Comparison of ENCODE assay signal across 16 mouse cellular contexts in the genomic region with DNA sequence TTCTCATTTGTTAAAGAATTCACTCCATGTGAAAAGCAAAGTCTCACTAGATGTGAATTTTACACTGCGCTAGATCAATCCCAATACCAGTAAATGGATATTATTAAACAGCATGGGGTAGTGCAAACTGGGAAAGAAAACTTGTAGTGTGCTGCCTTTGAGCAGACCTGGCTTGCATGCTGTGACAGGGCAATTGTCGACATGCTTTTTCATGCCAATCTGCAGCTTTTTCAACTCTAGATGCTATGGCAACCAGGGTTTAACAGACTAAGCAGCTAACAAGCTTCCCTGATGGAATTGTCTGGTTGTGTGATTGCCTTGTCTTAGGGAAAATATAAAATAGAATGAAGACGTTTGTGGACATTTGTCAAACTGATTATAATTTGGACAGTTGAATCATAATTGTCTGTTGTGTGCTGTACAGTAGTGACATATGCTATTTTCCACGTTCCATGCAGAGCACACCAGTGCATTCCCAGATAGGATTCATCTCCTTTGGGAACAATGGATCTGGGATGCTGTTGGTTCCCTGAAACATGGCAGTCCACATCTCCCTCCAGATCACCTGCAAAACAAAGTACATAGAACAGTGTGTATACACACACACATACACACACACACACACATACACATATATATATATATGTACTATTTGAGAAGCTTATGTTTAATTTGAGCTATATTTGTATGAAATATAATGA.
A peak's percentile ranks its signal among the peaks of the same experiment; 100 is the strongest.
DNase-seq lines count a peak whose midpoint lies in the region; ATAC-seq lines count a peak whose summit lies in the region.
"Had no signal": no experiment of that assay in that cellular context is flagged by ENCODE, and none has a peak within 500 bp of the region (broad histone marks: within the 10 kb centered on the region; RNA-seq: fewer than 3 reads in every experiment).

No protein-coding gene starts in this region.

- no peak overlapping the region for H3K9ac ChIP-seq in forebrain, embryonic 11.5 days (ENCODE audit: low read length)
- no peak overlapping the region for H3K9ac ChIP-seq in hindbrain, embryonic 13.5 days
- no peak overlapping the region for H3K9ac ChIP-seq in midbrain, embryonic 15.5 days
- H3K9ac ChIP-seq: embryonic facial prominence, embryonic 15.5 days; limb, embryonic 13.5 days; liver, postnatal 0 days had no signal

- ATAC-seq in forebrain, embryonic 11.5 days (replicated peaks; ENCODE audit: low FRiP score), result peak; percentile 81
- ATAC-seq in hindbrain, embryonic 13.5 days (ENCODE audit: low FRiP score), result peak; percentile 77
- ATAC-seq in midbrain, embryonic 15.5 days (replicated peaks), result peak; percentile 92
- no peak for ATAC-seq in erythroid progenitor cell, adult 5-6 weeks (replicated peaks; ENCODE audit: low FRiP score, poor library complexity, severe bottlenecking)
- ATAC-seq: liver, postnatal 0 days had no signal

- DNase-seq in layer of hippocampus, postnatal 10 days (ENCODE audit: low spot score in 2 of 2), result peak; percentile 19 to 40
- no peak for DNase-seq in layer of hippocampus, adult 11-12 months (ENCODE audit: low spot score)
- DNase-seq in forebrain, embryonic 11.5 days (ENCODE audit: low spot score), result peak; percentile 55
- DNase-seq in cerebellum, adult 11 months, result no peak
- DNase-seq in thymus, postnatal 14 days, result no peak
- DNase-seq: B cell, adult 2 months; cerebellum, adult 8-10 months; kidney, adult 9 months; liver, postnatal 0 days; right cerebral cortex, postnatal 25 days; thymus, postnatal 25 days had no signal

- no peaks in the 10 kb centered on the region for H3K36me3 ChIP-seq in forebrain, embryonic 11.5 days (ENCODE audit: control insufficient read depth, insufficient read depth, low read length)
- H3K36me3 ChIP-seq in hindbrain, embryonic 13.5 days, result no peaks in the 10 kb centered on the region
- H3K36me3 ChIP-seq in midbrain, embryonic 15.5 days (replicated peaks), result no peaks in the 10 kb centered on the region
- H3K36me3 ChIP-seq: embryonic facial prominence, embryonic 15.5 days; limb, embryonic 13.5 days had no signal

- no peak overlapping the region for H3K4me3 ChIP-seq in forebrain, embryonic 11.5 days (ENCODE audit: low read depth, low read length)
- no peak overlapping the region for H3K4me3 ChIP-seq in hindbrain, embryonic 13.5 days
- H3K4me3 ChIP-seq in midbrain, embryonic 15.5 days, result no peak overlapping the region
- H3K4me3 ChIP-seq: embryonic facial prominence, embryonic 15.5 days; limb, embryonic 13.5 days had no signal

- no peaks in the 10 kb centered on the region for H3K9me3 ChIP-seq in forebrain, embryonic 11.5 days (ENCODE audit: control insufficient read depth, low read length)
- no peaks in the 10 kb centered on the region for H3K9me3 ChIP-seq in hindbrain, embryonic 13.5 days
- no peaks in the 10 kb centered on the region for H3K9me3 ChIP-seq in midbrain, embryonic 15.5 days
- H3K9me3 ChIP-seq: embryonic facial prominence, embryonic 15.5 days; limb, embryonic 13.5 days had no signal

- WGBS in forebrain, embryonic 11.5 days, result 25% methylated on average over 4 of the region's 4 CpGs
- 27% methylated on average over 4 of the region's 4 CpGs for WGBS in hindbrain, embryonic 13.5 days
- WGBS in midbrain, embryonic 15.5 days, result 14% methylated on average over 4 of the region's 4 CpGs

- H3K4me1 ChIP-seq in forebrain, embryonic 11.5 days (replicated peaks; ENCODE audit: control insufficient read depth, insufficient read depth, low read length), result peaks cover 3% of the 10 kb centered on the region; the same call in 1 of the 2 replicates
- H3K4me1 ChIP-seq in hindbrain, embryonic 13.5 days (replicated peaks), result peaks cover 15% of the 10 kb centered on the region
- H3K4me1 ChIP-seq in midbrain, embryonic 15.5 days, result peaks cover 8% of the 10 kb centered on the region; the same call in 1 of the 2 replicates
- H3K4me1 ChIP-seq: embryonic facial prominence, embryonic 15.5 days had no signal

- H3K27me3 ChIP-seq in forebrain, embryonic 11.5 days (ENCODE audit: control insufficient read depth, insufficient read depth, low read length), result no peaks in the 10 kb centered on the region
- no peaks in the 10 kb centered on the region for H3K27me3 ChIP-seq in hindbrain, embryonic 13.5 days
- H3K27me3 ChIP-seq in midbrain, embryonic 15.5 days (replicated peaks), result no peaks in the 10 kb centered on the region
- H3K27me3 ChIP-seq: embryonic facial prominence, embryonic 15.5 days; limb, embryonic 13.5 days had no signal

- no peak overlapping the region for H3K4me2 ChIP-seq in forebrain, embryonic 11.5 days (ENCODE audit: low read depth, low read length, severe bottlenecking)
- no peak overlapping the region for H3K4me2 ChIP-seq in hindbrain, embryonic 13.5 days
- no peak overlapping the region for H3K4me2 ChIP-seq in midbrain, embryonic 15.5 days
- H3K4me2 ChIP-seq: embryonic facial prominence, embryonic 15.5 days; limb, embryonic 13.5 days had no signal

- peak overlapping the region; percentile 68 for H3K27ac ChIP-seq in forebrain, embryonic 11.5 days (ENCODE audit: low read depth, low read length)
- no peak overlapping the region for H3K27ac ChIP-seq in hindbrain, embryonic 13.5 days
- no peak overlapping the region for H3K27ac ChIP-seq in midbrain, embryonic 15.5 days
- H3K27ac ChIP-seq: embryonic facial prominence, embryonic 15.5 days; limb, embryonic 13.5 days had no signal

Comparison
In these comparisons a context has a peak if more than half of its experiments do, and no peak if none do; other contexts are left out.
1. DNase-seq: peak in layer of hippocampus, postnatal 10 days (2 of 2) and forebrain, embryonic 11.5 days (single experiment); none in layer of hippocampus, adult 11-12 months (single experiment), cerebellum, adult 11 months (single experiment) and thymus, postnatal 14 days (single experiment).